Mouse (Mus musculus) v-Abl transformed pro-B cells (cell line): ENCODE data around the gene Foxn3.

ENCODE experiments used
- in situ Hi-C, 2 experiments: fragments of 400-800 bp; cut with MboI; formaldehyde crosslinking; loops; one replicate each; pipeline ENCODE4 v1.15.1; 2025; ENCODE audit not compliant: unreplicated experiment in 2 of 2

The Foxn3 gene

DNA sequence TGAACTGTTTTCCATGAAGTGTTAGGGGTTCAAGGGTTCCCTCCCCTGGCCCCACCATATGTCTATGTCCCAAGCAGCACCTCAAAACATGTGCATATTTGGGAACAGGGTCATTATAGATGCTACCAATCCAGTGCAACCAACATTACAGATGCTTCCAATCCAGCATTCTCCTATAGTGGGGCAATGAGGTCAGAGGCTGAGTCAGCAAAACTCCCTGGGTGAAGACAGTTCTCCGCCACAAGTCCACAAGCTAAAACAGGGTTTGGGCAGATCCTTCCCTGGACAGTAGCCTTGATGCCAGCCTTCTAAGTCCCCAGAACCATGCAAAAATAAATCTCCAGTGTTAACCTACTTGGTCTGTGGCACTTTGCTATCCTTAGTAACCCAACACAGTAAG is 320.1 kb downstream of the Foxn3 start:
- in situ Hi-C loops, result no loop called here

DNA sequence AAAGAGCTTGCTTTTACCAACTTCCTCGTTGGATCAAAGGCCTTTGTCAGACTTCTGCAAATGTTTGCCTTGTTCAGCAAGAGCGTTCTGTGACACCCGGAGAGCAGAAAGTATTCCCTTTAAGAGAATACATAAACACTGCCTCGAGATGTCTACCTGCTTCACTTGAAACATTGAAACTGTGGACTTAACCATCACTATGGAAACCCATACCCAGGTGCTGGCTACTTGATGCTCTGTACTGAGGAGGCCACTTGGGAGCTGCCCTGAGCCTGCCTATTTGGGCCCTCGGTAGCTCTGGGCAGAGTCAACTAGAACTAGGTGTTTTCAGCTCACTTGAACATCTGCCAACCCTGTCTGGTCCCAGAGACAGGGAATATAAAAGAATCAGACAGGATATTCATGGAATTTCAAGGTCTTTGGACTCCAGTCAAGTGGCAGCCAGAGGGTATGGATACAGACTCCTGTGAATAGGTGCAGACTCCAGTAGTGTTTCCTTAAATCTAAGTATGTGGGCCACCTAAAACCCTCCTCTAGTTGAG is 323.1 kb downstream of the Foxn3 start:
- in situ Hi-C loops, result no loop called here

DNA sequence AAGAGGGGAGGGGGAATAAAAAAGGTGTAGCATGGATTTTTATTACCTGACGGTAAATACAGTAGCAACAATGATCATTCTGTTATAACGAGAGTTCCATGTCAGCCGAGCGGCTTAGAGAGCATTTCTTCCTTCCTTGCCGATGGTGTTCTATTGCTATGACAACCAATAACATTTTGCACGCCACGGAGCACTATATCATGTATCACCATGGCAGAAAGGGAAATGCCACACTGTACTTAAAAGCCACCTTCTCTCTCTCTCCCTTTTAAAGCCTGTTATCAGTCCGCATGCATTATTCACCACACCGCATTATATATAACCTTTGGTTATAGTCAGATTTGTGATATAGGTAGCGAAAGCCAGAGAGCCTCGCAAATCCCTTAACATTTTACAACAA is 323.6 kb downstream of the Foxn3 start:
- in situ Hi-C loops, result no loop called here

DNA sequence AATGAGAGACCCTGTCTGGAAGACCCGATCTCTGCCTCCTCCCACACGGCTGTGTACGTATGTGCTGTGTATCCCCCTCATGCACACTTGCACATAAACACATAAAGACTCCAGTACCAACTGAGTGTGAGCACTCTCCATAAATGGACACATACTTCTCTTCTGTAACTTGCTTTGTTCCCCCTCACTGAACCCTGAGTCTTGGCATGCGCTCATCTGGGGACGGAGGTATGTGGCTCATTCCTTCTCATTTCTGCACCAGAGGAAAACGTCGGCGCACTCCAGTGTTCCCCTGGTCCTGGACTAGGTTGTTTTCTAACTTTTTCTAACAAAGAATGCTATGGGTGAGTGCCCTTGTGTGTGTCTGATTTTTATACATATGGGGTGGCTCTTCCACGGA is 325.9 kb downstream of the Foxn3 start:
- in situ Hi-C loops, result no loop called here

DNA sequence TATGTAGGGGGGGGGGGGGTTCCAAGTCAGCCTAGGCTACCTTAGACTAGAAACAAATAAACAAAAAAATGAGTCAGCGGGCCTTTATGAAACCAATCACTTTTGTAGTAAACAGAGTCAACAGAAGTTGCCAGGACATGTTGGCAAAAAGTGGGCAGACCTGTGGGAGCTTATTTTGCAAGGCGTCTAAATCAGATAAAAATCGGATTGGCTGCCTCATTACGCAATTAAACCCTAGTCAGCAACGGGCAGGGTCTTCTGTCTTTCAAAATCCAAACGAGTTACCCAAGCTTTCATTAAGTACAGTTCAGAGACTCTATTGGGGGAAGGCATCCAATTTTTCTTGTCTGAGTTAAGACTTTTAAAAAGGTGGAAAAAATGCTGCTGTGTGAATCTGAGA is 329.0 kb downstream of the Foxn3 start:
- in situ Hi-C loops, result no loop called here

DNA sequence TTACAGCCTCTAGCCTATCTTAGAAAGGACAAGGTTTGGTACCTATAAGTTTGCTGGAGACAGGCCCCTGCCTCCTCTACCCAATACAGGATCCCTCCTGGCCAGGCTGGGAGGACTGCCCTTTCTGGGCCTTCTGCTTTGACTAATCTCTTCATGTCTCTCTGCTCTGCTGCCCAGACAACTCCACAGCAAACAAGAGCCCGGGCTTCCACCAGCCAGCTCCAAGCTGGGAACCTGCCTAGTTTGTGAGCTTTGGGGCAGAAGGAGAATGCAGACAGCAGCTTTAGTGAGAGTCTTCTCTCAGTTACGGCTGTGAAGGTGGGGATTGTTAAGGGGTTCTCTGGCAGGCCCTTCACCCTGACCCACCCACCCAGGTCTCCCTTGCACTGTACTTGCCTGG is 330.0 kb downstream of the Foxn3 start:
- in situ Hi-C loops, result no loop called here

DNA sequence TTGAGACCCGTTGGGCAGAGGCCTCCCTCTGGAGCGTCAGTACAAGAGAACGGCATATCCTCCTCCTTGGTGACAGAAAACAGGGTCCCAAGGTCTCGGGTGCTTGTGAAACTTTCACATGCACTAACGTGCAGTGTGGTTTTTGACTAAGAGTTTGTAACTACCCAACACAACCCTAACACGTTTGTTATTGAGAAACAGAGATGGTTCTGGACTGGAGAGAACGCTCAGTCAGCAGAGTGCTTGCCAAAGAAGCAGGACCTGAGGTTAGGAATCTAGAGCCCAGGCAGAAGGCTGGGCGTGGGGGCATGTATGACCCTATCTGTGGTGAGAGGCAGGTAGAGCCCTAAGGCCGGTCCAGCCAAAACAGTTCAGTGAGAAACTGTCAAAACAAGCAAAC is 330.9 kb downstream of the Foxn3 start:
- in situ Hi-C loops, result no loop called here

DNA sequence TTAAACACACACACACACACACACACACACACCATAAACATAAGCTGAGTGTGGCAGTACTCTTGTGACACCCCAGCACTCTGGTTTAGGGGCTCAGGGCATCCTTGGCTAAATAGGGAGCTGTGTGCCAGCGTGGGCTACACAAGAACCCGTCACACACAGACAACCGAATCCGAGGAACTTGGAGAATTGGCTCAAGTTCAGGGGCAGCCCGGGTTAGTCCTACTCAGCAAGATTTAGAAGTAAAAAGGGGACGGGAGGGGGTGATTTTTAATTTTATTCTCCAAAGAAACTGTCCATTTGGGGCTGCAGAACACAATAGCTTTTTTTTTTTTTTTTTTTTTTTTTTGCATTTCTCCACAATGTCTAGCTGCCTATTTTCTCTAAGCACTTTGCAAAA is 332.1 kb downstream of the Foxn3 start:
- in situ Hi-C loops, result no loop called here

DNA sequence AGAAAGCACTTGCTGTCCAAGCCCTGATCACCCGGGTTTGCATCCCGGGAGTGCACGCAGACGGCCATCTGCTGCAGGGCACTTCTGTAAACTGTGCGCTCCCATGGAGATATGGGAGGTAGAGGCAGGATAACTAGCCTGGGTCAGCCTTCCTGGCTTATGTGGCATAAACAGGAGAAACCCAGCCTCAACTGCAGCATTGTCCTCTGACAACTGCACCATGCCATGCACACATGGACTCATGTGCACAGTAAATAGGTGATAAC is 332.7 kb downstream of the Foxn3 start:
- in situ Hi-C loops, result no loop called here

DNA sequence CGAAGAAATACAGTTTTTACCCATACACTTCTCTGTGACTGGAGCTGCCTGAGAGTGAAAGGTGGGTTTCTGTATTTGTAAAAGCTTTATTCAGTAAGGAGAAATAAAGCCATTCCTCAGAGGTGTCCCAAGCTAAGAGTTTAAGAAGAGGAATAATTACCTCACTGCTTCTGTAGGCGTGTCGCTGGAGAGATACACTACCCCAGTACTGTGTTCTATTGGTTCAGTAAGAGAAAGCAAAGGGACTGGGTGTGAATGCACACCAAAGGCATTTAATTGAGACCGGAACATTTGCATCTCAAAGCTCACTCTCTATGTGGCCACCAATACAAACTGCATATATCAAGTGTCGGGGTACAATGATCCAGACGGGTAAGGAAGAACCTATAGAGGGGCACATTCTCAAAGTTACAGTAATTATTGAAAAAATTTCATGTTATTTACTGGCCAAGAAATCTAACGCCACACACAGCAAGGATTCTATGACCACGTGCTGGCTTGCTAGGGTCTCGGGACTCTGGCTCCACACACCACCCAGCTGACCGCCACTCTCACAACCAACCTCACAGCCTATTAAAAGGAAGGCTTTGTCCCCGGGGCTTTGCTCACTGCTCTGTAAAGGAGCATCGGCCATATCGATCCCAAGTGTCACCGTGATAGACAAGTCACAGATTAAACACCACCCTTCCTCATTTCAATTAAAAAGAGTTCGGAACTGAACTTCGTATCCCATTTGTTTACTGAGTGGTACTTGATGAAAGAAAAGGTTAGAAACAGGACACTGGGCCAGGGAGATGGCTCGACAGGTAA is 333.2 kb downstream of the Foxn3 start:
- in situ Hi-C loops, result no loop called here

DNA sequence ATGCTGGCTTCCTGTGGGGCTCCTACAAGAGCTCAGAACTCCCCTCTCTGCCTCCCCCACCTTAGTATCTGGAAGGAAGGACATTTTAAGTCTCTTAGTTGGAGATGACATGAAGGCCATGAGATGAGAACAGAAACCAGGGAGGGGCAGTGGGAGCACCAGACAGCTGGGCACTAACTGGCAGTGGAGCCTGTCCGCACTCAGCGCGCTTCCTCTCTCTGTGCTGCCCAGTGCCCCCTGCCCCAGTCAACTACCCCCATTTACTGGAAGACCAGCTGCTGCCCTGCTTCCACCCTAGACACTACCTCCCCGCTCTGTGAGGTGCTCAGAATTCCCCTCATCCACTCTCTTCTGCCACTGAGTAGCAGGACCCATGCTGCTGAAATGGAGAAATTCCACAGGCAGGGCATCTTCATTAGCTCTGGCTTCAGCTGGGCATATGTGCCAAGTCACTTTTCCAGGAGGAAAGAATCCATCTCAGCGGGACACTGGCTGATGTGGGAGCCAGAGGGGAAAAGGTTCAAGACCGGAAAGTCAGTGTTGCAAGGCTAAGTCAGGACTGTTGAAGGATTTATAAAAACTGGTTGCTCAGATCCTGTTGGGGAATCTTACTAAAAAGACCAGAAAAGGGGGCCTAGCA is 335.9 kb downstream of the Foxn3 start:
- in situ Hi-C loops, result no loop called here

DNA sequence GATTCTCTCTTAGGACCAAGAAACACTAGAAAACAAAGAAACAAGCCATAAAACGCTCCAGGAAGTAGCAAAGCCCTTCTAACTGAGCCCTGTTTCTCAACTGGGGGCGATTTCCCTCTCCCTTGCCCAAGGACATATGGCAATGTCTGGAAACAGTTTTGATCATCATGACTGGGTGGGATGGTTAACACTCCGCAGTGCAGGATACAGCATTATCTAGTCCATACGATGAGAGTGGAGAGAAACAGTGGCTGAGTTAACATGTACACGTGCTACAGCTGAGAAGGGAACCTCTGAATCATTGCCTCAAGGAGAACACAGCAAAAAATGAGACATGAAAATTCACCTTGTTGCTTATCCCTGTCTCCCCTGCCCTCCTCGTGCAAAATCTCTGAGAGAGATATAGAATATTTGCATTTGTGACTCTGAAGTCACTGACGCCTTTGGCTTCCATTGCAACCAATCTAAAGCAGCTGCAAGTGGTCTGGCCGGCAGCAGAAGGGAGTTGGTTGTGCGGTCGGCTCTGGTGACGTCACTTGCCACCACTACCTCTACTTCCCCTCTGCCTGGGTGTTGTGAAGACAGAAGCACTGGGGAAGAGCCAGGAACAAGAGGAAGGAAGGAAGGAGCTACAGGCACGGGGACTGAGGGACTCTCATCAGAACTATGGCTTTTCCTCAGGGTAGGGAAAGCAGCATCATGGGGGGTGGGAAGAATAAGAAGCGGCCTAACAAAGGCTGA is 338.3 kb downstream of the Foxn3 start:
- in situ Hi-C loops, result no loop called here

DNA sequence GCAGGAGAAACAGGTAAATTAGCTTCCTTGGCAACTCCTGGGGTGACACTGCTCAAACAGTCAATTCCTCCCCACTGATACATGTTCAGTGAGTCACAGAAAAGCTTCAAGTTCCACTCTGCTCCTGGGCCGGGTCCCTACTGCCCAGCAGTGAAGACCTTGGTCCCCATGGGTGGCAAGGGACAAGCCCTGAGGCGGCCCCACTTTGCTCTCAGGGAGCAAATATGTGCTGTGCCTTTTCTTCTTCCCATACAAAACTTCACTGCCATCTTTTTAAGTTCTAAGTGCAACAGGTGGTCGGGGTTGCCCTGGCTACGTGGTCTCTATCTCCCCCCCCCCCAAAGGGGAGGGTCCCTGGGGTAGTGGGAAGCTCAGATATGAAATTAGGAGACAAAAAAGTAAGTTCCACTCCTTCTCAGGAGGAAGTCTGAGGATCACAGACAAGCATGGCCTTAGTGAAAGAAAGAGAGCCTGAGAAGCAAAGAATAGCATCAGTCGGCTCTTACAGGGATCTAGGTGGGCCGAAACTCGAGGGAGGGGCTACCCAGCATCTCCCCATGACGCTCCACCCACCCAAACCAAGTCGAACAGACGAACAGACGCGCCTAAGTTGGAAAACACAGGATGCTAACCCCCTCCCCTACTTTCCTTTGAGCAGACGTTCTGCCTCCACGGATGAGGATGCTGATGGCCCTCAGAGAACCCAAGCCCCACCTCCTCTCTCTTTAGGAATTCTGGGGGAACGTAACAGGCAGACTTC is 342.1 kb downstream of the Foxn3 start:
- in situ Hi-C loops, result no loop called here

DNA sequence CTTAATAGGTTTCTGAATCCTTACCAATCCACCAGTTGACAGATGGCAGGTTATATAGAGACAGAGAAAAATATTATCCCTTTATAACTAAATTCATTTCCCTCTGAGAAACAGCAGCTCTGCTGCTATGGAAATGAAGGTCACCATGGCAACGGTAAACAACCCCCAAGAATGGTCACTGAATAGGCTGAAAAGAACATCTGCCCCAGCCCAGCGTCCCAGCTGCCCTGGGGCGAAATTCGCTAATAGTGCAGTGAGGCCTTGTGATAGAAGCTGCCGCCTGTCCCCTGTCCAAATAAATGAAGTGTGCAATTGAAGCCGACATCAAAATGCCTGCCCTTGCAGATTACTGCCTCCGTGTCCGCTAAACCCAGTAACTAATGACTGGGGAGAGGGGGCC is 343.0 kb downstream of the Foxn3 start:
- in situ Hi-C loops, result no loop called here

DNA sequence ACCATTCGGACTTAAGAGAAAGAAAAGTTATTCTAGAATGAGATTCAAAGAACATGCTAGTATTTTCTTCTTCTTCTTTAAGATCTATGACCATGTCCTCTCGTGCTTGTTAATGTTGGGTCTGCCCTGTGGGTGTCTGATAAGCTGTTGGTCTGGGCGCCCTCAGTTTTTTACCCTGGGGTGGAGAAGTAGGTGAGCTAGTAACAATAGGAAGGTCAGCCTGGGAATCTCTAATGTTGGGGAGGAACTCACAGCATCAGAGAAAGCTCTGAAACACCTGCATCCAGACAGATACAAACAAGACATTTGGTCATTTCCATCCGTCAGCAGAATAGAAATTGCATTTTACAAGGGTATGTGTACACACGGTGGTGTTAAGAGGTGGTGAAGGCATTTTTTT is 343.6 kb downstream of the Foxn3 start:
- in situ Hi-C loops, result no loop called here

DNA sequence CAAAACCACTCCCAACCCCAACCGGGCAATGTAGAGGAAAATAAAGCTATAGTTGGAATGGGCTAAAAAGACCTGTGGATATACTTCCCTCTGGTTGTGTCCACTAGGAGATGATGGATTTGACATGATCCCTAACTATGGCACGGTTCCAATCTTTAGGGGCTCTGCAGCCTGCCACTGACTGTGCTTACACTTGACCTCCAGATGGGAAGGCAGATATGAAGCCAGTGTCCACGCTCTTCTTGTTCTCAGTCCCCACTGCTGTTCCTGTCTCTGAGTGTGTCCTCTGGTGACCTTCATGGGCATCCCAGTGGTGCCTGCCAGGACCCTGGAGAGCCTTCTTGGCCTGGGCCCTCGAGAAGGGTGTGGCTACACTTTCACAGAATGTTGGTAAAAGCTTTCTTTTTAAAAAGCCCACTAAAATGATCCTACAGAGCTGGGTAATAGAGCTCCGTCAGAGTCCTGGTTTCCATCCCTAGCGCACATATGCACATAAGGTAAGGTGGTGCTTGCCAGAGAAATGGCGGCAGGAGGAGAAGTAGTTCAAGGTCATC is 346.2 kb downstream of the Foxn3 start:
- in situ Hi-C loops, result no loop called here

DNA sequence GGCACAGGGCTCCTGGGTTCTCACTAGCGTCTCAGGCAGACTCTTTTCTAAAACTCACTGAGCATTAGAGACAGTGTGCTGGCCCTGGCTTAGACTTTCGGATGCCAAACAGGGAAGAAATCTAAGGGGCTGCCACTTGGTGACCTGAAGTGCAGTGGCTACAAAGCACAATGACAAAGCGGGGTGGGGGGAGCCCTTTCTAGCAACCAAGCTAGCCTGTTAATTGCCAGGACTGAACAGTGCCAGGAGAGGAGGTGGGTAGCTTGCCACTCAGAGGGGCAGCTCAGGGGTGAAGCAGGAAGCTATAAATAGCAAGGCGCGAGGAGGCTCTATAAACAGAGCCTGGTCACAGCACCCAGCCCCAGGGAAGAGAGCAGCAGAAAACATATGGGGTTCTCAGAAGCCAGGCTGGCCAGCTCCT is 347.0 kb downstream of the Foxn3 start:
- in situ Hi-C loops, result no loop called here

DNA sequence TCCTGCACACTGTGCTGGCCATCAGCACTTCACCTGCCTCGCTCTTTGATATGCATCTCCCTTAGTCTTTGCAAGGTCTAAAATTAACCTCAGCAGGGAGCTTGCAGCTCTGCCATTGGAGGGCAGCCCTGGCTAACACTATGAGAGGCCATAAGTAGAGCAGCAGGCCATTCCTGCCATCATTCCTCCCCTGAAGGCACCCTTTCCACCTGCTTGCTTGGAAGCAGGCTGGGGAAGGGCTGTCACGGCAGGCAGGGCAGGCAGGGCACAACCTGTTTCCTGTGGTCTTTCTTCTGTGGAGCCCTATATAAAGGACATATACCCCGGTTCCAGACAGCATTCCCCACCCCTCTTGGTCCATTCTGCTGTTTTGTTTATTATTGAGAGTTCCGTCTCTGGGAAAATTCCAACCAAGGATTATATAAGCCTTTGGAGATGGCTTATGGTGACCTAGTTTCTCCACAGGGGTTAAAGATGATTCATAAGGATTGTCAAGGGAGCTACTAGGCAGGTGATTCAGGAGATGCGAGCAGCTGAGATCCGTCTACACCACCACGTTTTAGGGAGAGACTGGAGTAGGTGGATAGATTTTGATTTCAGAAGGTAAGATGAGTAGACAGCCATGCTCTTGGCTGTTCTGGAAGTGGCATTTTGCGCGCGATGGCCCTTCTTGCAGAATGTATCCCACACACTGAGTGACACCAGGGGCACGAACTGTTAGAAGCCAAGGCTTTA is 347.7 kb downstream of the Foxn3 start:
- in situ Hi-C loops, result no loop called here

DNA sequence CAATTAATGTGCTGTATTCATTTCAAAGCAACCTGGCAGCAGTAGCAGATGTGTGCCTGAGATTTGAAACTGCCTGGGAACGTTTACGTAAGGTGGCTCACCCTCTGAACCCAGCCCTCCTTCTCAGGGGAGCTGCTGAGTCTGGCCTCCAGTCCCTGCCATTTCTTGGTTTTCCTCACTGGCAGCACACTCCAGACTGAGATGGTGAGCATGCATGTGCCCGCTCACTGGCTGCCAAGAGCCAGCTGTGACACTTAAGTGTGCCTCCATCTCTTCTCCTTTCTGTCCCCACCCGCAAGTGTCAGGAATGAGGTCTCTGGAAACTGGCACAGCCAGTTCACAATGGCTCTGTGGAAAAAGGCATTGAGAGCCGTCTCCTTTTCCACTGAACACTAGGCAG is 349.3 kb downstream of the Foxn3 start:
- in situ Hi-C loops, result no loop called here

DNA sequence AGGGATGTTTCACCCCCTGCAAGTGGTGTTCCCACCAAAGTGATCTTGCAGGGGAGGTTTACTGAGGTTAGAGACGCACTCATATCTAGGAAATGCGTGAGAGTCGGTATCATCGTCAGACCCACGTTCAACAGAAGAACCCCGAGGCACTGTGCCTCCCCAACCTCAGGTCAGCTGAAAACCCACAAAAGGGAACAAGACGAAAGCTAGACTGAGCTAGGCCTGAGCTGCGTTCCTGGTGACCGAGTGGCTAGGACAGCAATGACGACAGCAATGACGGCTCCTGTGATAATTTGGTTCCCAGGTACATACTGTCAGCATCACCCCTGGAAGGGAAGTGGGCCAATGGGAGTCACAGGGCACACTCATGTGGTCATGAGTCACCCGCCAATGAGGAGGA is 350.2 kb downstream of the Foxn3 start:
- in situ Hi-C loops, result no loop called here
